Mouse (Mus musculus) testis, postnatal 14 days (tissue): ENCODE results near the gene Slc39a7.
"Not testable (repeated sequence)": the region's sequence is repeated elsewhere in the genome, so short reads cannot be mapped to it uniquely, and the experiment has no call there.

Experiments used
- DNase-seq: peaks from one replicate; pipeline ENCODE4 v3.0.0; 2021; ENCODE audit warnings: low spot score

Gene Slc39a7

DNA sequence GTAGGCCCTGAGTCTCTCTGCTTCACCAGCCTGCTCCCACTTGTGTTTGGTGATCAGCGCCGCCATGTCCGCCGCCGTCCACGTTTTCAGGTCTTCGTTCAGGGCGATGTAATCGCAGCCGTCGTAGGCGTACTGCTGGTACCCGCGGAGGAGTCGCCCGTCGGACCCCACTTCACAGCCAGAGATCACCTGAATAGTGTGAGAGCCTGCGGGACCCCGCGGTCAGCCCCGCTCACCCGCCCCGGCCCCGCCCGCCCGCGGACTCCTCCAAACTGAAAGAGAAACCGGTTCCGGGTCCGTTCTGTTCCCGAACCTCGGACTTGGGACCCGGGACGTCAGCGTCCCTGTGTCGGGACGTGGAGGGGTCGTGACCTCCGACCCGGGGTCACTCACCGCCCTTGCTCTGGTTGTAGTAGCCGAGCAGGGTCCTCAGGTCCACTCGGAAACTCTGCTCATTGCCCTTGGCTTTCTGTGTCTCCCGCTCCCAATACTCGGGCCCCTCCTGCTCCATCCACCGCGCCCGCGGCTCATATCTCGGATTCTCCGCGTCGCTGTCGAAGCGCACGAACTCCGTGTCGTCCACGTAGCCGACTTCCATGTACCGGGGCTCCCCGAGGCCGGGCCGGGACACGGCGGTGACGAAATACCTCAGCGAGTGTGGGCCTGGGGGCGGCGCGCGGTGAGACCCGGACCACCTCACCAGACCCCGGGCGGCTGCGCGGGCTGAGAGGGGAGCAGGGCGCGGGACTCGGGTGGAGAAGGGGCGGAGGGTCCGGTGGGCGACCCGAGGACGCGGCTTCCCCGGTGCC lies 31.9 kb downstream of the Slc39a7 start:
- DNase-seq: peak; percentile 30

DNA sequence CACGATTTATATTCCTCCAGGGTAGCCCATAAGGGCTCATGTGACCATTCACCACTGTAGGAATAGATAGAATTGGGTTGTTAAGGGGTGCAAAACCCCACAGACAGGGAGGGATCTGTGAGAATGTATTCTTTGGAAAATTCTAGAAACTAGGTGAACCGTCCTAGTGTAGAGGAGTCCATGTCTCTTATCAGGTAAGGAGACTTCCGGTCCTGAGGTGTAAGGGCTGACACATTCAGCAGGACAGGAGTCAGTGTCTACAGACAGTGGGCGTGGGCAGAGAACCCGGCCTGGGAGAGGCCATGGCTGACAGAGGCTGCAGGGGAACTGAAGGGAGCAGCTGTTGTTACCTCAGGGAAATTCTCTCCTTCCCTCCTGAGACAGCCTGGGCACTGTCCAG lies 32.8 kb downstream of the Slc39a7 start:
- DNase-seq: not testable (repeated sequence)

DNA sequence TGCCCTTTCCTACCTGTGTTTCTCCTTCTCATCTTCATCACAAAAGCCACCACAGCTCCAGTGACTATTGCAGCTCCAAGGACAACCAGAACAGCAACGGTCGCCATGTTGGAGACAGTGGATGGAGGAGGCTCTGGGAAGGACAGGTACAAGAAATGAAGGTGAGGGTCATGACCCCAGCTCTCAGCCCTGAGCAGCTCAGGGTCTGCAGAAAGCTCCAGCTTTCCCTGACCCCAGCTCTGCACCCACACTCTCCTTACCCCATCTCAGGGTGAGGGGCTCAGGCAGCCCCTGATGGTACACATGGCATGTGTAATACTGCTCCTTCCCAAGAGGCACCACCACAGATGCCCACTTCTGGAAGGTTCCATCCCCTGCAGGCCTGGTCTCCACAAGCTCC lies 34.5 kb downstream of the Slc39a7 start:
- DNase-seq: not testable (repeated sequence)

DNA sequence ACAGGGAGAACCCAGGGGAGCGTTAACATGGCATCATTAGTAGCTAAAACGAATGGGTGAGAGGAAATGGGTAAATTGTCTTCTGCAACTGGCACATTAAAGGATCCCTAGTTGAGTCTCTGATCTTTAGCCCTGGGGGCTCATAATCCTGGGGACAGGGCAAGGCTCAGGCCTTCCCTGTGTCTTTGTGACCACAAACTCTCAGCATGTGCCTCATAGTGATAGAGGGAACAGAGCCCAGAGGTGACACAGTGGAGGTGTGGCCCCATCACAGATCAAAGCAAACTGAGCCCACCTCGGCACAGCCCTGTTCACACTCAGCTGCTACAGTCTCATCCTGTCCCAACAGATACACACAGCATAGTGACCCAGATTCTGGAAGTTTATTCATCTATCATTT lies 35.8 kb downstream of the Slc39a7 start:
- no peak for DNase-seq

DNA sequence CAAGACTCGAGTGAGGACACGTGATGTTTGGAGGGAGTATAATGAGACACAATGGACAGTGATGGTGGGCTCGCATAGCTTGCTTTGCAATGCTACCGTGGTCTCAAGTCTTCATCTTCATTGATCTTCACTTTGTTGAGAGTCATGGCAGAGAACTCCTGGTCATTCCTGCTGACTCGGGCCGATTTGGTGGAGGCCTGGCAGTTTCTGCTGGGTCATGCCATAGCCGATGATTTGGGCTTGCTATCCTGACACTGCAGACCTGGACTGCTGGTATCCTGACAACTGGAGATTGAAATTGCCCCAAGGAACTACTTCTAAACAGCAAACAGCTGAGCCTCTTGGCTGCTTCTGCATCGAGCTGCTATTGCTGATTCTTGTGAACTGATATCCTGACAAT lies 36.5 kb downstream of the Slc39a7 start:
- no peak for DNase-seq

DNA sequence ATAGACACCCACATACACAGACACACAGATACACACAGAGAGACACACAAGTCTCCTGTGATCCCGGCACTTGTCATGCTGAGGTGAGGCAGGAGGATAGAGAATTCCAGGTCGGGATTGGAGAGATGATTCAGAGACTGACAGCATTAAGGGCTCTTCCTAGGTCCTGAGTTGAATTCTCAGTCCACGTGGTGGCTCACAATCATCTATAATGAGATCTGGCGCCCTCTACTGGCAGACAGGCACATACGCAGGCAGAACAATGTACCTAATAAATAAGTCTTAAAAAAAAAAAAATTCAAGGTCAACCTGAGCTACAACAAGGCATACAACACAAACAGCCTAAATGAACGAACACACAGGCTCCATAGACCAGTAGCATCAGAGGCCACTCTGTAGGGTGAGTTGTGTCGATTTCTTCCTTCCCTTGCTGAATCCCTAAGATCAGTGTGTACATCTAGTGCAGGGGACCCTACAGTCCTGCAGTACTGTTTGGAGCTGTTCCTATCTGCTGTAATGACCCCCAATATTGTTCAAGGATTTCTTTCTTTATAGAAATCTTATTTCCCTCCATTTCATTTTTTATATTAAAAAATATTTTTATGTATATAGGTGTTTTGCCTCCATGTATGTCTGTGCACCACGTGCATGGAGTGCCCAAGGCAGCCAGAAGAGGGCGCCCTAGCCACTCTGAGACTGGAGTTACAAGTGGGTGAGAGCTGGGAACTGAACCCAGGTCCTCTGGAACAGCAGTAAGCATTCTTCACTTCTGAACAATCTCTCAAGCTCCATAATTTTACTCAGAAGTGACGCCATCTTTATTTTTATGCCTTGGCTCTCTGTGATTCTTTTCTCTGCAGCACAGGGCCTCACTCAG lies 39.5 kb downstream of the Slc39a7 start:
- peak; percentile 42 for DNase-seq

DNA sequence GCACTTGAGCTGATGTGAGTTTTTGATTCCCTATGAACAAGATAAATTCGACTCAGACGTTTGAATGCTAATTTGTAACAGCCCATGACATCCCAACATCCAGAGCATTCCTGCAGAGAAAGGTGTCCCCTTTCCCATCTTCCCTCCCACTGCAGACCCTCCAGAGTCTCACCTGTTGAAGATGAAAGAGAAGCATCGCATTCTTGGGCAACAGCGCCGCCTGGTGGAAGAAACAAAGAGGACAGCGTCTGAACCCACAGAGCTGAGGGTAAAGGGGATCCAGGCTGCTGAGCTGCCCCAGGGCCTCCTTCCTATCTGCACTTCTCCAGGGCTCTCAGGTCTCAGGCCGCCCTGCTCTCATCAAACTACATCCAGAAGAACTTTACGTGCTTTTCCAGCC lies 49.3 kb downstream of the Slc39a7 start:
- peak; percentile 29 for DNase-seq

DNA sequence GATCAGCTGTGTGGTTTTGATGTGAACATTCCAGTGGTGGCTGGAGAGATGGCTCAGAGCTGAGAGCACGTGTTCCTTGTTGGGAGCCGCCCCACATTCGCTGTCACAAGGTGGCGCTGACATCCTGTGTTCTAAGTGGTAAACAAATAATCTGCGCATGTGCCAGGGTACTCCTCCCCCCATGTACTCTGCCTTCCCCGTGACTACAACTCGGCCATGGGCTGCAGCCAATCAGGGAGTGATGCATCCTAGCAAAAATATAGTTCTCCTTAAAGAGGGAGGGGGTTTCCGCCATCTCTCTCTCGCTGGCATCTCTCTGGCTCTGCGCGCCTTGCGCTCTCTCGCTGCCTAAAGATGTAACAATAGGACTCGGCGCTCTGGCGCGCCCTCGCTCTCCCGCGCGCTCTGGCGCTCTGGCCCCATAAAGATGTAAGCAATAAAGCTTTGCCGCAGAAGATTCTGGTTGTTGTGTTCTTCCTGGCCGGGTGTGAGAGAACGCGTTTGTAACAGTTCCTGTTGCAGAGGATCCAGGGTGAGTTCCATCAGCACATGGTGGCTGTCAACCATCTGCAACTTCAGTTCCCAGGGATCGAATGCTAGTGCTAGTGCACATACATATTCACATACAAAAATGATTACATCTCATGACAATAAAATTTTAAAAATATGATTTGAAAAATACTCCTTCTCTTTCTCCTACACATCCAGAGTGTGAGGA lies 50.1 kb downstream of the Slc39a7 start:
- DNase-seq: peak; percentile 73

DNA sequence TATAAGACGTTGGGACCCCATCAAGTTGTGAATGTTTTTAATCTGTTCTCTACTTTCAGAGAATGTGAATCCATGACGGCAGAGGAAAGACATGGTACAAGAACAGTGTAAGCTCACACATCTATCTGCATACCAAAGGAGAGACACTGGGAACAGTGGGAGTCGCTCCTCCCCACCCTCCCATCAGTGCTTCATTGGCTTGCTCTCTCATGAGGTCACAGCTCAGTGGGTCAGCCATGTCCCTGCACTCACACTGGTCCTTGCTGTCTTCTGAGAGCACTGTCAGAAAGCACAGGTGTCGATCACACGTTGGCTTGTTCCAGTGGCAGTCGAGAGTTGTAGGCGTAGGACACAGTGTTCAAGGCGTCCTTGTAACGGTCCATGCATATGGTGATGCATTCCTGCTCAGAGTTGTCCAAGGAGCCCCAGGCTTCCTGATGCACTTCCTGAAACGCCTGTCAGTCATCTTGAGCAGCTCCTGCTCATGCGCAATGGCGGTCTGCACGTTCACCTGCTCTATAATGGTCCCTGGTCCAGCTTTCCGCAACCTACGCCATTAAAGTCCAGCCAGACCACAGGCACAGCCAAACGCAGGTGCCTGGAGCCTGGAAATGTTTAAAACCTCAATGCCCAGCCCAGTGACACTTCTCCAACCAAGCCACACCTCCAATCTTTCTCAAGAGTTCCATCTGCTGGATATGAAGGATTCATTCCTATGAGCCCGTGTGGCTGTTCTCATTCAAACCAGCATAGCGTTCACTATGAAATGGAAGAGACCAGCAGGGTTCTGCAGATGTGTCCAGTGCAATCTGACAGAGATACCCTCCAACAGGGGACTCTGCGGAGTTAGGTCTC lies 51.1 kb downstream of the Slc39a7 start:
- DNase-seq: no peak

DNA sequence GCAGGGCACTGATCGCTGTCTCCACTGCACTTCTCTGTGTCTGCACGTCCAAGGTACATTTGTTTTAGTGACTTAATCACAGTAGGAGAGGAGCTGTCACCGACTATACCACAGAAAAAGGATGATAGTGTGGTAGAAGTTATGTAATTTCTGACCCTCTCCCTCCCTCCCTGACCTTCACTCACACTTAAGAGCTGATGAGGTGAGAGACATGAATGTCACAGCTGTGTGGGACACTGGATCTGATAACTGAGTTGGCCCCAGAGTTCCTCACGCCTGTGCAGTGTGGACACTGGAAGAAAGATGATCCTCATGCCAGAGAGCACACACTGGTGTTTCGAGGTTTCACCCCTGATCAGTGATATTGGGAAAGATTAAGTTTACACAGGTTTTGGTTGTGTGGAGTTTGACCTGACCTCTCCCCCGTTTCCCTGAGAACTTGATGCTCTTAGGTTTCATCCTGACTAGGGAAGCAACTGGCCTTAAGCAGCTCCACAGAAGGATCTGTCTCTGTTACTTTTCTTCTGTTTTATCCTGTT lies 51.9 kb downstream of the Slc39a7 start:
- DNase-seq: no peak

DNA sequence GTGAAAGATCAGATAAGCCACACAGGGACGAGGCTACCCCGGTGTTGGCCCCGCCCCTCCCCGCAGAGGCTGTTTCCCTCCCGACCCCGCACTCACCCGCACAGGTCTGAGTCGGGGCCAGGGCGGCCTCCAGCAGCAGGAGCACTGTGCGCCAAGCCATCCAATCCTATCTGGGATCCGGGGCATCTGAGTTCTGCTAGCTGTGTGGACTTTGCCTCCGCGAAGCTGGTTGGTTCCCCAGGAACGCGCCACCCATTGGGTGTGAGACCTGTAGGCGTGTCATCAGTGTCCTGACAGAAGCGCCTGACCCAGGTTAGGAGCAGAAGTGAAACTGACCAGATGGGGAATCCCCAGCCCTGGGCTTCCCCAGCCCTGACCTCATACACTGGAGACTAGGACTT lies 52.9 kb downstream of the Slc39a7 start:
- DNase-seq: peak; percentile 54
